Mouse (Mus musculus): Measurements from ENCODE around the gene Cldn7. TPM values are rescaled to one million over a fixed set of nuclear protein-coding genes. Genes with fewer than 3 reads are reported as not detected.

Gene Cldn7
- polyA plus RNA-seq, 1 experiment from 2014 or later = 238 TPM

DNA sequence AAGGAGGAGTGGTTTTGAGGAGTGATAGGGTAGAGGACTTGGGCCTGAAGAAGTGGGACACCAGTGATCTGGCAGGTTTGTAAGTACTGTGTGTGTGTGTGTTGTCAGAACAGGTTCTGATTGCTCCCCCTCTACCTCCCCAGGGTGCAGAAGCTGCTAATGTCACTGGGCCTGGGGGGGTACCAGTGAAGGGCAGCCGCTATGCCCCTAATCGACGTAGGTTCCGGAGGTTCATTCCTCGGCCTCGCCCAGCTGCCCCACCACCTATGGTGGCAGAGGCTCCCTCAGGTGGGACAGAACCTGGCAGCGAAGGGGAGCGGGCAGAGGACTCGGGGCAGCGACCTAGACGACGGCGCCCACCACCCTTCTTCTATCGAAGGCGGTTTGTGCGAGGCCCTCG, 24.8 kb upstream of the Cldn7 start:
- Histone ChIP-seq H3K27ac (no peak overlapping the region), H3K9me3 (replicated peaks; ENCODE audit: low read length) (no peaks in the 10 kb centered on the region), H3K4me2 (ENCODE audit: low read length) (no peak overlapping the region), H3K9ac (ENCODE audit: low read depth, low read length) (no peak overlapping the region), H3K4me3 (replicated peaks; ENCODE audit: low read depth, low read length) (no peak overlapping the region), H3K4me1 (replicated peaks; ENCODE audit: insufficient read depth, low read length) (peaks cover 24% of the 10 kb centered on the region), H3K36me3 (ENCODE audit: insufficient read depth, low read length) (no peaks in the 10 kb centered on the region), H3K27me3 (ENCODE audit: insufficient read depth, low read length) (no peaks in the 10 kb centered on the region; the same call in 1 of the 2 replicates)
- TF ChIP-seq CTCF (IDR thresholded peaks at IDR 0.05; ENCODE audit: low read depth) = no peak
- ATAC-seq (replicated peaks; ENCODE audit: low FRiP score, low read depth) (no peak), DNase-seq (ENCODE audit: low spot score) (no peak)
- WGBS = 91% methylated on average over 17 of the region's 17 CpGs

- Histone ChIP-seq H3K9ac (ENCODE audit: low read depth, low read length) (no peak overlapping the region), H3K4me3 (replicated peaks; ENCODE audit: low read depth, low read length) (no peak overlapping the region), H3K27ac (no peak overlapping the region), H3K27me3 (ENCODE audit: insufficient read depth, low read length) (no peaks in the 10 kb centered on the region; the same call in 1 of the 2 replicates), H3K36me3 (ENCODE audit: insufficient read depth, low read length) (0 out of 2 replicates have a peak, but pooled peaks cover 4% of the 10 kb centered on the region), H3K4me1 (replicated peaks; ENCODE audit: insufficient read depth, low read length) (peaks cover 16% of the 10 kb centered on the region), H3K4me2 (ENCODE audit: low read length) (no peak overlapping the region), H3K9me3 (replicated peaks; ENCODE audit: low read length) (no peaks in the 10 kb centered on the region)
- DNase-seq (ENCODE audit: low spot score) = no peak
- ATAC-seq (replicated peaks; ENCODE audit: low FRiP score, low read depth) = no peak
- TF ChIP-seq CTCF (IDR thresholded peaks at IDR 0.05; ENCODE audit: low read depth) = no peak
- WGBS = 75% methylated on average over 4 of the region's 4 CpGs
Measured at GRCm38 (mm10) chr11:69940962-69941361, 23.6 kb upstream of the Cldn7 start.

DNA sequence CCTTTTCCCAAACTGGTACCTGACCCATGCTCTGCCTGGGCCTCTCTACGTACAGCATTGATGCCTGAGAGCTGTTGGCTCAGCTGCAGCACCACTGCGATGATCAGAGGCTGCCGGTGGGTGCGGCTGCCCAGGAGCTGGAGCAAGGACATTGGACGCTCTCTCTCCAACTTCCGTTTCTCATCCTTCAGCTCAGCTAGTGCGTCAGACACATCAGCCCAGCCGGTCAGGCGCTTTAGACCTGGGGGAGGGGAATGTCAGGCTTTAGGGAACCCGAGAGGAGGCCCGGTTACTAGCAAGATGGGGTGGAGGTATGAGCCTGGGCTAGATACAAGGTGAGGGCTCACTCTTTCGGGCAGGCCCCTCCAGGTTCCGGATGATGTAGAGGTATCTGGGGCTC, 19.4 kb upstream of the Cldn7 start:
- TF ChIP-seq CTCF (IDR thresholded peaks at IDR 0.05; ENCODE audit: low read depth) = no peak
- 61% methylated on average over 13 of the region's 13 CpGs for whole genome bisulfite sequencing
- H3K27me3 ChIP-seq (ENCODE audit: insufficient read depth, low read length) = no peaks in the 10 kb centered on the region
- ATAC-seq (replicated peaks; ENCODE audit: low FRiP score, low read depth) (no peak), DNase-seq (ENCODE audit: low spot score) (no peak)
- H3K9me3 ChIP-seq (replicated peaks; ENCODE audit: low read length) = no peaks in the 10 kb centered on the region
- H3K4me3 ChIP-seq (replicated peaks; ENCODE audit: low read depth, low read length) = no peak overlapping the region
- H3K36me3 ChIP-seq (ENCODE audit: insufficient read depth, low read length) = 0 out of 2 replicates have a peak, but pooled peaks cover 4% of the 10 kb centered on the region
- no peak overlapping the region for H3K4me2 ChIP-seq (ENCODE audit: low read length)
- peaks cover 15% of the 10 kb centered on the region for H3K4me1 ChIP-seq (replicated peaks; ENCODE audit: insufficient read depth, low read length)
- no peak overlapping the region for H3K9ac ChIP-seq (ENCODE audit: low read depth, low read length)
- H3K27ac ChIP-seq = no peak overlapping the region

DNA sequence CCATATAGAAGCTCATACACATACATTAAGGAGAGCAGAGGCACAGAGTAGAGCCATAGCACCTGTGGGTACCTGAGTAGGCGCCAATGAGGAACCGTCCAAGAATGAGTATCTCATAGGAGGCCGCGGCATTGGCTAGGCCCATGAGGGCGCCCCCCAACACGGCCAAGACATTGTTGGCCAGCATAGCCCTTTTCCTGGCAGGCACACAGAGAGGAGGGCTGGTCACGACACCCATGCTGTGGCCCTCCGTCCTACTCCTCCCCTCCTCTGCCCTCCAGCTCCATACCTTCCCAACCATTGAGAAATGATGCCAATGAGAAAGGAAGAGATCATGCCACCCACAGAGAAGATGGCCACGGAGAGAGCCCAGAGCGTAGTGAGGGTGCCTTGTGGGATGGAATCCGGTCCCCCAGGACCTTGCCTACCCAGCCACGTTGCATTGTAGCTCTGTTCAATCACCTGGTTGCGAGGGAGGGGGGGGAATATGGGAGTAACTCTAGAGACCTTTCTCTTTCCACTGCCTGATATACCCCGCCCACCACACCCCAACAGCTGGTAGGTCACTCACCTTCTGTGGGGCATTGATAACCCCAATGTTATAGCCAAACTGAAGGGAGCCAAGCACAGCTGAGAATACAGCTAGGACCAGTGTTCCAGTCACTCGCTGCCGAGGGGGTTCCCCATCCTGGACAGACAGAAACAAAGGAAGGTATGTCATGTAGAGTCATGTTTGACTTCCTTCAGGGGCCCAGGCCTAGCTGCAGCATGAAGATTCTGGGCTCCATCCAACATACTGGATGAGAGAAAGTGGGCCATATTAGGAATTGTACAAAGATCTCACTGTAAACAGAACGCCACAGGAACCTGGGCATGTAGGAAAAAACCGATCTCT, 18.3 kb upstream of the Cldn7 start:
- WGBS = 84% methylated on average over 18 of the region's 18 CpGs
- Histone ChIP-seq H3K36me3 (ENCODE audit: insufficient read depth, low read length) (0 out of 2 replicates have a peak, but pooled peaks cover 4% of the 10 kb centered on the region), H3K27me3 (ENCODE audit: insufficient read depth, low read length) (no peaks in the 10 kb centered on the region), H3K4me1 (replicated peaks; ENCODE audit: insufficient read depth, low read length) (peaks cover 15% of the 10 kb centered on the region), H3K4me2 (ENCODE audit: low read length) (peak overlapping the region; percentile 54), H3K9me3 (replicated peaks; ENCODE audit: low read length) (no peaks in the 10 kb centered on the region), H3K27ac (no peak overlapping the region; the same call in 1 of the 2 replicates), H3K4me3 (replicated peaks; ENCODE audit: low read depth, low read length) (no peak overlapping the region), H3K9ac (ENCODE audit: low read depth, low read length) (0 out of 2 replicates have a peak overlapping the region, but pooled peaks have one; percentile 8)
- no peak for TF ChIP-seq CTCF (IDR thresholded peaks at IDR 0.05; ENCODE audit: low read depth)
- DNase-seq (ENCODE audit: low spot score) (no peak), ATAC-seq (replicated peaks; ENCODE audit: low FRiP score, low read depth) (no peak)

GRCm38 (mm10) chr11:69947337-69948065, 17.1 kb upstream of the Cldn7 start:
- WGBS = 4% methylated on average over 29 of the region's 29 CpGs
- TF ChIP-seq CTCF (IDR thresholded peaks at IDR 0.05; ENCODE audit: low read depth) = no peak
- DNase-seq (ENCODE audit: low spot score) (peak; percentile 74), ATAC-seq (replicated peaks; ENCODE audit: low FRiP score, low read depth) (peak; percentile 42)
- Histone ChIP-seq H3K9me3 (replicated peaks; ENCODE audit: low read length) (no peaks in the 10 kb centered on the region), H3K4me3 (replicated peaks; ENCODE audit: low read depth, low read length) (peak overlapping the region; percentile 50), H3K36me3 (ENCODE audit: insufficient read depth, low read length) (0 out of 2 replicates have a peak, but pooled peaks cover 4% of the 10 kb centered on the region), H3K9ac (ENCODE audit: low read depth, low read length) (peak overlapping the region; percentile 62), H3K4me1 (replicated peaks; ENCODE audit: insufficient read depth, low read length) (peaks cover 15% of the 10 kb centered on the region), H3K27ac (peak overlapping the region; percentile 73), H3K4me2 (ENCODE audit: low read length) (peak overlapping the region; percentile 54), H3K27me3 (ENCODE audit: insufficient read depth, low read length) (no peaks in the 10 kb centered on the region)

All from kidney, postnatal 0 days (tissue).